Mouse (Mus musculus) cerebellum, postnatal 36 days (tissue): ENCODE results near the gene Olfr370.
A peak's percentile ranks its signal among the peaks of the same experiment; 100 is the strongest.

Source experiments
- DNase-seq, 2 experiments: peaks; one replicate each; pipeline ENCODE4 v3.0.0; 2021 to 2022; ENCODE audit warnings: mixed read lengths in 2 of 2

Gene Olfr370

DNA sequence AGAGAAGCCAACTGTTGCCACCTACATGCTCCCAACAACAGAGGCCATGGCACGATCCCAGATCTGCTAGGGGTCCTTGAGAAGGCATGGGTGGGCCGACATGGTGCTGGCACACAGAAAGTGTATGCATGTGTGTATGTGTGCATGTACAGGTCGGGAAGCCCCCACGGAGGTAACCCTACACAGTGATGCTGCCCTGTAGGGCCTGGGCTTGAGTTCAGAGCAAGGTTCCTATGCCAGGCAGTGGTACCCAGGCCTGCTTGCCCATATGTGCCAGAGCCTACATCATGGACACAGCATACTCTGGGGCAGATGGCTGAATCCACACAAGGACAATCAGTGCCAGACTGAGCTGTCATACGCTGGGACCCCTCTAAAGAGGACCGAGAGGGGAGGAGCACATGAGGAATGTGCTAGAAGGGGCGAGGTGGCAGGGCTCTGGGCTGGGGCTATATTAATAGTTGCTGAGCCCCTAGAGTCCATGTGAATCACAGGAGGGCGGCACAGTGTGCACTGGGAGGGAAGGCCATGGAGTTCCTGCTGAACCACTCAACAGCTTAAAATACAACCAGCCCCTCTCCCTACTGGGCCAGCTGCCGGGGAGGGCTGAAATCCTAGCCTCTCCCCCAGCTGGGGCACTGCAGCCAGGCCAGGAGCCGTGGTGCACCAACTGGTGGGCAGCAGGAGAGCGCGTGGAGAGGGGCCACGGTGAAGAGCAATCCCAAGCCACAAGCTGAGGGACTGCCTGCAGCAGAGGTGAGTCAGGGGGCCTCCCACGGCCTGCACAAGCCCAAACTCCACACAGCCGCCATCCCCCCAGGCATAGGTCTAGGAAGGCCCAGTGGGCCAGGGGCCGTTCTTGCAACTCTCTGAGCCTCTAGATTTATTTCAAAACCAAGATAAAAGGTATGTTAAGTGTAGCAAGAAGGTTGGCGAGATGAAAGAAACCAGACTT, 40.3 kb downstream of the Olfr370 start:
- peak in 1 of 2 experiments; percentile 19 for DNase-seq

DNA sequence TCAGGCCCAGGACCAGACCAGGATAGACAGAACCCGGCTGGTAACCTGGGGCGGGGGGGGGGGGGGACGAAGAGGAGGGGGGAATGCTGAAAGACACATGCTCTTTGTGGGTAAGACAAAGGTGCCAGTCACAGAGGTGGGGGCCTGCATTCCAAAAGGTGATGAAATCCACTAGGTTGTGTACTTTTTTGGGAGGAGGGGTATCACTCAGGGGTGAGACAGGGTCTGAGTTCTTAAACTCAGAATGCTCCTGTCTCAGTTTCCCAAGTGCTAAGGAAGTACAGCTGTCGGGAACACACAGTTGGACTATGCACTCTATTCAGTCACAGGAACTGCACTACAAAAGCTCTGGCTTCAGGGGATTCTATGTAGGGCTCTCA, 40.9 kb downstream of the Olfr370 start:
- no peak for DNase-seq

DNA sequence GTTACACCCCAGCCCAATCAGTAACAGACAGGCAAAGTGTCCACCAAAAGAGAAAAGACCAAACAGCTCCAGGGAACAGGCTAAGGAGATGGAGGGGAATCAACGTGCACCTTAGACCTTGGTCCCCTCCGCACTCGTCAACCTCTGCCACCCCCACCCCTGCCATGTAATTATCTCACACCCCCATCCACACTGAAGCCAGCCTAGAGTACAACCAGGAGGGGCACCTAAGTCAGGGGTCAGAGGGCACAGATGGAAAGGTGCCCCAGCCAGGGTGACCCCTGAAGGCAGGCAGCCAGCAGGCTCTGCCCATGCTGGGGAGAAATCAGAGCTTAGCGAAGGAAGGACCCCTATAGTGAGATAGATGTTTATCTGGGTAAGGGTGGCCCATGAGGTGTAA, 41.3 kb downstream of the Olfr370 start:
- DNase-seq, result peak in 1 of 2 experiments; percentile 1

DNA sequence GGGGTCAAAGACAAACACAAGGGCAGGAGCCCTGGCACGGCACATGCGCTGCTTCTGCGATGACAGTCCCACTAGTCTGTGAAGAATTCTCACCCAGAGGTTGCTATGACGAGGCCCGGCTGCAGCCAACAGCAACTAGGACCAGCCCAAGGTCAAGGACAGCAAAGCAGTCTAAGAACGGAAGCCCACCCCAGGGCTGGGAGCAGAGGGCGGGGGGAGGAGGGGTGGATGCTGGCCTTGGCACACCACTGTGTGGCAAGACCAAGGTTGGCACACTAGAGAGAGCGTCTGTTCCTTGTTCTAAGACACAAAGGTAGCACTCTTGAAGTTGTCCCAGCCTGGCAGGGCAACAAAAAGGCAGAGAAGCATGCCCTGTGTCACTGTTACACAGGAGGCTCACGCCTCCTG, 41.8 kb downstream of the Olfr370 start:
- DNase-seq, result peak in 1 of 2 experiments; percentile 16

DNA sequence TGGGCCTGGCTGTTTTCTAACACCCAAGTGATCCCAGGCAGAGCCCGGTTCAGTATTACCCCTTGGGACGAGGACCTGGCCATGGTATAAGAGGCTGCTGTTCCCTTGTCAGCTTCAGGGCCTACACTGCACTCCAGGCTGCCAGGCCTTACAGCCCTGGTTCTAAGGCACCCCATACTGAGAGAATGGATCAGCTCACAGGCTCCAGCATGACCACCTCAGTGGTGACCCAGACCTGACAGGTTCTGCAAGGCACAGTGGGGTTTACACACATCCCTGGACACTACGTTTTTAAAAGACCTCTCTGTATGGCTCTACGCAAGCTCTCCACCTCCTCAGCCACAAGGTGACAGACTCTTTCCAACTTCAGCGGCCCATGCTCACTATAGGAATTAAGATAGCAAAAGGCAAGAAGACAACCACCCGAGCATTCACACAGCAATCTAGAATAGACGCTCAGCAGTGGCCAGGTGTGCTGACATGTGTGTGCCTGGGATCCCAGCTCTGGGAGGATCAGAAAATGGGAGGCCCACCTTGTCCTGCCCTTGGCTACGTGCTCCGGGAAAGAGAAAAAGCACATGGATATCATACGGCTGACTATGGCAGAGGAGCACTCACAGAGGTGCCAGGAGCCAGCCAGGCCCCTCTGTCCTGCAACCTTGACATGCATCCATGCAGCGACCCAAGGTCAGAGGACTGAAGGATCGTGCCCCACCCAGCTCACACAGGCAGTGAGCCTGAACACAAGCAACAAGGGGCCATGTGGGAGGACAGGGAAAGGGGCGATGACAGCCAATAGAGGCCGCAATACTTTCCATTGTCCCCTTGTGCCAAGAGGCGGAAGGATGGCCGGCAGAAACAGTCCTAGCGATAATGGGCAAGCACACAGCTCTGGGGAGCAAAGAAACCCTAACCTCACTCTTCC, 42.8 kb downstream of the Olfr370 start:
- DNase-seq, result peak in 1 of 2 experiments; percentile 6

DNA sequence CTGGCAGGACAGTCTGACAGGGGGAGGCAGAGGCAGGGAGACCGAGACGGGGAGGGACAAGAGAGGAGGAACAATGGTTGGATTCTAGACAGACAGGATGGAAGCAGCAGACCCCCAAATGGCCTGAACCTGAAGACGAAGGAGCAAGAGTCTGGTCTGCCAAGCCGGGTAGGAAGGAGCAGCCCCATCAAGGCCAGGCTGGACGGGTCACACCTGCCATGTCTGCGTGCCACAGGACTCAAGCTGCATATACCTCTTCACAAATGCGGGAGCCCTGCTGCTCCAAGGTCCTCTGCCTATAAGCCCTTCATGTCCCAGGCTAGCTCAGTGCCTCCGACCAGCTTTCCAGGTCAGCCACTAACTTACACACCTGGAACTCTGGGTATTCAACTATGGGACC, 44.1 kb downstream of the Olfr370 start:
- DNase-seq, result no peak

DNA sequence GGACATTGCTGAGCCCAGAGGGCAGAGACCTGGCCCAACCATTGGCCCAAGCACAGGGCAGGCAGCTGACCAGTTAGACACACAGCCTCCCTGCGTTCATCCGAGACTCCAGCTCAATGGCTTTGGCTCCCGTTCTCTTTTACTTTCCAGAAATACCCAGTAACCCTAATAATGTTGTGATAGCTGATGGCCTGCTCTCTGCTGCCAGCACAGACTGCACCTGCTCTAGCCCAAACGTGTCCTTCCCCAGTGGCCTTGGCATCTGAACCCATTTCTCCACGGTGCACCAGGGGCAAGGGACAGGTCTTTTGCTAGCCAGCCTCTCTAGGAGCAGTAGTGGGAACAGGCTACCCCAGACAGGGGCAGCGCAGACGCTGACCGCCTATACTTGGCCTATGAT, 45.2 kb downstream of the Olfr370 start:
- peak in 1 of 2 experiments; percentile 11 for DNase-seq

DNA sequence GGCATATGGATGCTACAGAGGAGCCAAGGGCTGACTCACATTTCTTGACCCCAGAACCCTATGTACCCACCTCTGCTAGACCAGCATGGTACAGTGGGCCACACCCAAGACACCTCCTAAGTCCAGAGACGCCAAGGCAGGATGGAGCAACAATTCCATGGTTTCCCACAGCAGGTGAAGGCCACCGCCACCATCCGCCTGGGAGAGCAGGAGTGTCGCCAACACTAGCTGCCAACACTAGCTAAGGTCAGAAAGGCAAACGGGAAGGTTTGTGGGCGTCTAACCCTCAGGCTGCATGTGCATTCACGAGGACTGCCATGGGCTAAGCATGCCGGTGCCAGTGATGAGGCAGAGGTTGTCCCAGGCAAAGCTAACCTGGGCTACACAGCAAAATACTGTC, 46.6 kb downstream of the Olfr370 start:
- DNase-seq, result peak in 1 of 2 experiments; percentile 35

DNA sequence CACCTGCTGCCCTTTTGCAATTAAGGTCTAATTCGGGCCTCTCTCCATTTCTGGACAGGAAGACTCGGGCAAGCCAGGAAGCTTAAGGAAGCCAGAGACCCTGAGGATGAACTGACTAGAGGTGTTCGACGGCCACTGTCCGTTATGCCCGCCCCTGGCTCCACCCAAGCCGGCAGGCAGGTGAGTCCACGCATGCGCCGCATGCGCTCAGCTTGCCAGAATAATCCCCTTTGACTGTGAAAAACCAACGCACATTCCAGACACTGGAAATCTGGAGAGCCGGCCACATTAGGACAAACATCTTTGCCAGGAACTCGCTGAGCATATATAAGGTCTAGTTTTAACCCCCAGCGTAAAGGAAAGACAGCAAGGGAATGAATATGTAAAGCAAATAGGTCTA, 47.7 kb downstream of the Olfr370 start:
- DNase-seq, result no peak

DNA sequence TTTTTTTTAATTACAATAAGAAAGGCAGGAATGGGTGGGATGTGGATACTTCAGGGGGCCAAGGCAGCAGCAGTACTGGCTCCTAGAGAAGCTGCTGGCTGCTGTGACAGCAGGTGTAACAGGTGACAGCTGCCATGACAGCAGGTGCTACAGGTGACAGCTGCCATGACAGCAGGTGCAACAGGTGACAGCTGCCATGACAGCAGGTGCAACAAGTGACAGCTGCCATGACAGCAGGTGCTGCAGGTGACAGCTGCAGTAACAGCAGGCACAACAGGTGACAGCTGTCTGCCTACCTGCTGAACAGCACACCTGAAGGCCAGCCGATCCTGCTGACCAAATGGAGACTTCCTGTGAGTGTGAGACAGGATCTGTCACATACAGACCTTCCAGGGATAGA, 49.2 kb downstream of the Olfr370 start:
- peak; percentile 41 to 58 for DNase-seq

DNA sequence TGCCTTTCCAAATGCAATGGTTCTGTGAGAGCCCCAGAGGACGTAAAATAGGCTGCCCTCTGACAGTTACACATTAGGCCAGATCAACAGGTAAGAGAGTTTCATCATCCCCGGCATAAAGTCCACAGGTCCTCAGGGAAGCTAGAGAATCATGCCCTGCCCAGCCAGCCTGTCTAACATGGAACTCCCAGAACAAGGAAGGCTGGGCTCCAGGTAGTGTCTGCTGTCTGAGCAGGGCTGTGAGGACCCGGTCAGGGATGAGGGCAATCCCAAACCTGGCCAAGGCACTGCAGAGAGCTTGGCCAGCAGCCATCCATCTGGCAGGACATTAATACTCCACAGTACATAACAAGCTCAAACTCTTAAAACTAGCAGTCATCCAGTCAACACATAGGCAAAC, 49.8 kb downstream of the Olfr370 start:
- DNase-seq, result peak; percentile 68 to 72

DNA sequence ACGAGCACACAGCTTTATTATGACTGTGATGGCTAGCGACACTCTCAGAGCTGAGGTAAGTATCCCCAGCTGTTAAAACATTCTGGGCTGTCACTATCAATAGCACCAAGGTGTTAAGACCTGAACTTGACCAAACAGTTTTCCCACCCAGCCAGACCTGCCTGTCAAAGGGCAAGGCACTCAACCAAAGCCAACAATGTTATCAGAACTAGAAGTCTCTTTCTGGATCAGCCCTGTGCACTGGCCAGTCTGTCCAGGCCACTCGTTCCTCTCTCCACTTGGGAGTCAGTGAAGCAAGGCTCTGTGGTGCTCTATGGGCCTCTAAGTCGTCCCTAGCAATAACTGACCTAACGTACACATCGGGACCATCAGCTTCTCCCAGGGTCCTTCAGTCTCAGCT, 52.1 kb downstream of the Olfr370 start:
- DNase-seq, result no peak

DNA sequence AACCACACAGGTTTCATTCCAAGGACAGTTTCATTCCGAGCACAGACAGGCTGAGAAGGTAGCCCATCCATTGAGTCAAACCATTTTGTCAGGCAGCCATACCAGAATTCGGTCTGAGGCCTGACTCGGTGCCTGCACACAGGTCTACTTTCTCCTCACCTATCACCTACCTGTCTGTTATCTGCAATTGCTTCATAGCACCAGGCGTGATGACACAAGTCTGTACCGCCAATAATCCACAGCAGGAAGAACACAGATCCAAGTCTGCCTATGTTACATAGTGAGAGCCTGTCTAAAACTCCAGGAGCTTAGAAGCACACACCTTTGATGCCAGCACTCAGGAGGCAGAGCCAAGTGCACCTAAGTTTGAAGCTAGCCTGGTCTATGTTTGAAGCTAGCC, 53.3 kb downstream of the Olfr370 start:
- no peak for DNase-seq

DNA sequence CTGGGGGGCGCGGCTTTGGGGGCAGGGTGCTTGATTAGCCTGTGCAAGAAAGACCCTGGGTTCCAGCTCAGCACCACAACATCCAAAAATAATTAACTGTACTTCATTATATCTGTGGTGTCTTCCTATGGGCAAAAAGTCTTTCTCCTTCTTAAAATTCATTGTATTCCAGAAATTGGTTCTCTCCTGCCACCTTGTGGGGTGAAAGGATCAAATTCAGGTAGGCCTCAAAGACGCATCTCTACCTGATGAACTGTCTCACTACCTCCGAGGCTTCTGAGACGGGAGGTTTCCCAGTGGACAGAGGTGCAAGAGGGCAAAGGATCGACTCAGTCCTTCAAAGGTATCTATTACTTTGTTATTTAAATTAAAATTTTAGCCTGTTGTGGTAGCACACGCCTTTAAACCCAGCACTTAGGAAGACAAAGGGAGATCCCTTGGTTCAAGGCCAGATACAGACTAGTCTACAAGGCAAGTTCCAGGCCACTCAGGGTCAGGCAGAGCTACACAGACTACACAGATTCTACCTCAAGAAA, 55.0 kb downstream of the Olfr370 start:
- no peak for DNase-seq

DNA sequence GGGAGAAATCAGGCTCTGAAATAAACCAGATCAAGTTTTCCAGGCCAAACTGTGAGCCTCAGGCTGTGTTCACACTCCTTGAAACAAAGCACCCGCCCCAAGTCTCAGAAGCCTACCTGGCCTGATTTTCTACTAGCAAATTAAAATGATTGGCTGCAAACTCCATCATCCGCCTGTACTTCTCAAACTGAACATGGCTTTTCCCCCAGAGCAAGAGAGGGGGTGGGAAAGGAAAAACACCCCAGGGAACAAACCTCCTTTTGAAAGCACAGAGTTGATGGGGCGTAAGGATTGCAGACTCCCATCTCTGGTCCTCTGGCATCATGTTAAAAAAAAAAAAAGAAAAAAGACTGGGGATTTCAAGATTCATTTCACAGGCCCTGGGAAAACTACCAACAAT, 57.1 kb downstream of the Olfr370 start:
- DNase-seq, result no peak

DNA sequence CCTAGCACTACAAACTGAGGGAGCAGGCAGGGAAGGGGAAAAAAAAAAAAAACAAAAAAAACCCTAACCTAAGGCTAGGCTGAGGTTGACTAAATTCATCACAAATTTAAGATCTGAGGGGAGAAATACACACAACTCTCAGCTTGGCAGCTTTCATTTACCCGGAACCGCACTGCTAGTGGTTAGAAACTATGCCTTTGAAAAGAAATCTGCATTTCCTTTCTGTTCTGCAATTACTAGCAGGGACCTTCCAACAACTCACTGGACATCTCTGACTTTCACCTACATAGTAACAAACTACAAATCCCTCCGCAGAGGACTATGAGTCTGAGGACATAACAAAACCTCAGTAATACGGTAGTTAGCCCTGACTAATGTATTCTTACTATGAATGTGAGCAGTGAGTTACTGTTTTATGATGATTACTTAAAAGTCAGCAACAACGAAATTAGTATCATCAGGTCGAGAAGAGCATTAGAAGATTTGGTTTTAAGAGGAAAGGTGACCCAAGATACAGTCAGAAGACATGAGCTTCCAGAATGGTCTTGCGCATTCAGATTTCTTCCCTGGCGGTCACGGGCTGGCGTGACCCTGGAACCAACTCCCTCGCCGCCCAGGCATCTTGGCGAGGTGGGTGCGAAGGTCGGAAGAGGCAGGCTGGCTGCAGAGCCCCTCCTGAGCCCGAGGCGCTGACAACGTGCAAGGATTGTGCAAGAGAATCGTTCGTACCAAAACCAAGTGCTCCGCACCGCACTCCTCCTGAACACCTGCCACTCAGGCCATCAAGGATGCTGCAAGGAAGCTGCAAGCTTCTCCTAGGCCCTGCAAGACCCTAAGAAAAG, 58.0 kb downstream of the Olfr370 start:
- DNase-seq, result no peak

DNA sequence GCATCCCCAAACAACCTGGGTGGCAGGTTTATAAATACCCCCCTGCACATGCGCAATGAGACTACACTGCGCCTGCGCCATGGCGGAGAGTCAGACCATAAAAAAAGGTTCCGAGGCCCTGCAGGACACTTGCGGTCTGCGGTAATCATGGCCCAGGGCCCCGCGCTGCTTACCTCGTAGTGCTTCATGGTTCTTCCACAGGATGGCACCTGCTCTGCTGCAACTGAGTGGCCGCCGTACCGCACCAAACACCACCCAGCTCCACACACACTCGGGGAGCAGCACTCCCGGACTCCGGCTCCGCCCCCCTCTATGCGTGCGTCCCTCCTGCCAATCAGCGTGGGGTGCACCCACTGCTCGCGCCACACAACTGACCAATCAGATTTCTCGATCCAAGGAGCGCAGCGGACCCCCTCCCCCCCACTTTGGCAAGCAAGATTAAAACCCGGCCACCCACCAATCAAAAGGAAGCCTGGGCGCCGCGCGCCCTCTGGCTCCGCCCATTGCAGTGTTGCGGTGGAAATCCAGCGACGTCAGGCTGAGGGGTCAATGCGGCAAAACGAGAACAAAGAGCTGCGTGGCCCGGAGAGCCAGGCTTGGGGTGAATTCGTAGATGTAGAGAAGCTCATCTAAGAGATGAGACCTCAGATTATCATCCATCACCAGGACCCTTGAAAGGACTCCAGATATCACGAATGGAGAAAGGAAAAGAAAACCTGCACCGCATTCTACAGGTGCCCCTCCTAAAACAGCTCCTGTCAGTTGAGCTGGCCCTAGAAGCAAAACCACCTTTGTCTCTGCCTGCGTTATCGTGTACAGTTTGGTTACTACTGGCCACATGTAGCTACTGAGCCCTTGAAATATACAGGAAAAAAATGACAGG, 58.8 kb downstream of the Olfr370 start:
- DNase-seq, result peak; percentile 98
